Mouse (Mus musculus) midbrain, postnatal 0 days (tissue): ENCODE results near the gene Atp13a1. TPM values are rescaled to one million over a fixed set of nuclear protein-coding genes. Genes with fewer than 3 reads are reported as not detected.

Experiments used
- ATAC-seq: fragments of 200-750 bp; cut with Nextera tagmentation; 2 replicates; pipeline ENCODE4 v1.8.0; 2017; ENCODE audit warnings: moderate number of reproducible peaks, mild to moderate bottlenecking, moderate TSS enrichment, moderate library complexity; ENCODE audit not compliant: low FRiP score
- DNase-seq: peaks from one replicate; pipeline ENCODE4 v3.0.0-alpha.2; 2015; ENCODE audit warnings: low spot score
- H3K27ac ChIP-seq: fragments of 300-500 bp; sonication (generic); 2 replicates; pipeline ENCODE4 v1.5.1; 2014; ENCODE audit warnings: low read depth, mild to moderate bottlenecking, low read length, mixed read lengths
- H3K27me3 ChIP-seq: fragments of 300-500 bp; sonication (generic); 2 replicates; pipeline ENCODE4 v1.6.1; 2014; ENCODE audit warnings: low read length, control low read depth, mixed read lengths; ENCODE audit not compliant: insufficient read depth
- H3K36me3 ChIP-seq: fragments of 300-500 bp; sonication (generic); 2 replicates; pipeline ENCODE4 v1.6.1; 2014; ENCODE audit warnings: low read length, control low read depth, mixed read lengths; ENCODE audit not compliant: insufficient read depth
- H3K4me1 ChIP-seq: fragments of 300-500 bp; sonication (generic); 2 replicates; pipeline ENCODE4 v1.6.1; 2014; ENCODE audit warnings: mild to moderate bottlenecking, control low read depth, antibody characterized with exemption, low read length, mixed read lengths; ENCODE audit not compliant: insufficient read depth
- H3K4me2 ChIP-seq: fragments of 300-500 bp; sonication (generic); 2 replicates; pipeline ENCODE4 v1.6.1; 2014; ENCODE audit warnings: low read depth, mild to moderate bottlenecking, low read length, mixed read lengths; ENCODE audit not compliant: poor library complexity, severe bottlenecking
- H3K4me3 ChIP-seq: fragments of 300-500 bp; sonication (generic); 2 replicates; pipeline ENCODE4 v1.5.1; 2014; ENCODE audit warnings: low read depth, mild to moderate bottlenecking, low read length, moderate library complexity
- H3K9ac ChIP-seq: fragments of 300-500 bp; sonication (generic); replicated peaks from 2 replicates; pipeline ENCODE4 v1.6.1; 2014; ENCODE audit warnings: mild to moderate bottlenecking, low read length, moderate library complexity, mixed read lengths; ENCODE audit not compliant: poor library complexity, severe bottlenecking
- H3K9me3 ChIP-seq: fragments of 300-500 bp; sonication (generic); 2 replicates; pipeline ENCODE4 v1.6.1; 2016; ENCODE audit warnings: low read length, control low read depth
- CTCF ChIP-seq: IDR thresholded peaks from 2 replicates; pipeline ENCODE4 v1.5.1; 2016; ENCODE audit warnings: antibody characterized with exemption, mild to moderate bottlenecking
- WGBS: fragments of 180-500 bp; shearing (Covaris S2); extraction: QIAGEN DNeasy Blood & Tissue Kit; methylation state at CpG from one replicate; pipeline ENCODE4 v1.1.7; 2014; 5-methylcytosine and 5-hydroxymethylcytosine counted together
- polyA plus RNA-seq: library from polyadenylated mRNA; unstranded; fragments of >200 nt; fragmentation: Nextera tagmentation; extraction: Ambion mirVana; gene quantifications from 2 replicates; pipeline ENCODE4 v1.2.1, GENCODE M21; 2015
- total RNA-seq: library from RNA; depleted of rRNA; stranded (reverse); fragments of >200 nt; gene quantifications from 2 replicates; pipeline ENCODE4 v1.2.3, GENCODE M21; 2014

Gene Atp13a1
- total and polyA plus RNA-seq, 2 experiments from 2014 or later, result 44.6 to 92.7 TPM

GRCm38 (mm10) chr8:69802216-69802615 is 11.3 kb downstream of the Atp13a1 start:
- Histone ChIP-seq H3K4me3 (no peak overlapping the region), H3K36me3 (peaks cover 90% of the 10 kb centered on the region), H3K9ac (no peak overlapping the region), H3K4me1 (no peaks in the 10 kb centered on the region), H3K9me3 (no peaks in the 10 kb centered on the region), H3K27ac (no peak overlapping the region), H3K4me2 (no peak overlapping the region), H3K27me3 (no peaks in the 10 kb centered on the region)
- no peak for DNase-seq
- ATAC-seq, result no peak
- TF ChIP-seq CTCF, result no peak

- DNase-seq (no peak), ATAC-seq (no peak)
- Histone ChIP-seq H3K4me2 (no peak overlapping the region), H3K9ac (no peak overlapping the region), H3K4me1 (no peaks in the 10 kb centered on the region), H3K27ac (no peak overlapping the region), H3K36me3 (peaks cover 85% of the 10 kb centered on the region), H3K4me3 (no peak overlapping the region), H3K27me3 (no peaks in the 10 kb centered on the region), H3K9me3 (no peaks in the 10 kb centered on the region)
- no peak for TF ChIP-seq CTCF
- 95% methylated on average over 7 of the region's 7 CpGs for WGBS
Observed at GRCm38 (mm10) chr8:69803366-69803765, 12.4 kb downstream of the Atp13a1 start.

GRCm38 (mm10) chr8:69804537-69804936 is 13.6 kb downstream of the Atp13a1 start:
- Histone ChIP-seq H3K4me1 (no peaks in the 10 kb centered on the region), H3K27ac (no peak overlapping the region), H3K4me3 (no peak overlapping the region), H3K9ac (no peak overlapping the region), H3K9me3 (no peaks in the 10 kb centered on the region), H3K27me3 (no peaks in the 10 kb centered on the region), H3K4me2 (no peak overlapping the region), H3K36me3 (peaks cover 73% of the 10 kb centered on the region)
- 94% methylated on average over 6 of the region's 6 CpGs for WGBS
- no peak for DNase-seq
- TF ChIP-seq CTCF, result no peak
- no peak for ATAC-seq

GRCm38 (mm10) chr8:69805086-69805485 is 14.1 kb downstream of the Atp13a1 start:
- no peaks in the 10 kb centered on the region for H3K27me3 ChIP-seq
- no peak for TF ChIP-seq CTCF
- H3K9me3 ChIP-seq, result no peaks in the 10 kb centered on the region
- H3K4me2 ChIP-seq, result no peak overlapping the region
- DNase-seq (no peak), ATAC-seq (no peak)
- peaks cover 67% of the 10 kb centered on the region for H3K36me3 ChIP-seq
- H3K27ac ChIP-seq, result no peak overlapping the region
- no peak overlapping the region for H3K4me3 ChIP-seq
- no peak overlapping the region for H3K9ac ChIP-seq
- H3K4me1 ChIP-seq, result peaks cover 5% of the 10 kb centered on the region; the same call in 1 of the 2 replicates
- 96% methylated on average over 10 of the region's 10 CpGs for WGBS

- Histone ChIP-seq H3K4me1 (peaks cover 6% of the 10 kb centered on the region; the same call in 1 of the 2 replicates), H3K9ac (no peak overlapping the region), H3K4me2 (no peak overlapping the region), H3K9me3 (no peaks in the 10 kb centered on the region), H3K4me3 (no peak overlapping the region), H3K36me3 (peaks cover 63% of the 10 kb centered on the region), H3K27me3 (no peaks in the 10 kb centered on the region), H3K27ac (no peak overlapping the region)
- ATAC-seq (no peak), DNase-seq (no peak)
- WGBS, result 93% methylated on average over 9 of the region's 9 CpGs
- TF ChIP-seq CTCF, result no peak
Observed at GRCm38 (mm10) chr8:69805491-69805890, 14.5 kb downstream of the Atp13a1 start.

- ATAC-seq (no peak), DNase-seq (no peak)
- WGBS, result 98% methylated on average over 5 of the region's 5 CpGs
Observed at GRCm38 (mm10) chr8:69807236-69807635, 16.3 kb downstream of the Atp13a1 start.

More at GRCm38 (mm10) chr8:69807236-69807635, 16.3 kb downstream of the Atp13a1 start:
- Histone ChIP-seq H3K36me3 (peaks cover 61% of the 10 kb centered on the region), H3K4me1 (peaks cover 6% of the 10 kb centered on the region; the same call in 1 of the 2 replicates), H3K4me3 (no peak overlapping the region), H3K9me3 (no peaks in the 10 kb centered on the region), H3K9ac (no peak overlapping the region), H3K27me3 (no peaks in the 10 kb centered on the region), H3K4me2 (no peak overlapping the region), H3K27ac (no peak overlapping the region)
- no peak for TF ChIP-seq CTCF
